Mouse (Mus musculus): ENCODE measurements around the gene Morf4l2. TPM values are rescaled to one million over a fixed set of nuclear protein-coding genes. Genes with fewer than 3 reads are reported as not detected.
A peak's percentile ranks its signal among the peaks of the same experiment; 100 is the strongest.

The Morf4l2 gene
- polyA plus RNA-seq (2015; fragmentation: Nextera tagmentation; extraction: Ambion mirVana), result 540 and 559 TPM in 2 replicates

DNA sequence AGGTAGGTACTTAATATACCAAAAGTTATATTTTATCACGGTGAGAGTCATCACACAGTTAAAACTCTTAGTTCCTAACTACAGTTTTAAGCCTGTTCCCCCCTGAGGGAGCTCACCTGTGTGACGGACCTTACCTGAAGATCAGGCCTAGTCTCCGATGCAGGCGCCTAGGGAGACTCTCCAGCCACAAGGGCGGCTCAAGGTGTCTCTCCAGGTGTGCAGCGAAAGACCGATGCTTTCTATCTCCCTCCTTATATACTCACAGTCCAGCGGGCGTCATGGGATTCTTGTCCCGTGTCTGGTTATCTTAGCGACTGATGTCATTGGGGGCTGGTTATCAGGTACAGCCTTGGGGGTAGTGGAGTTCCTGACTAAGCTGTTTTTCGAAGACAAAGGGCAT, at the start of gene Morf4l2:
TSS of gene Morf4l2 (minus strand) at position 232 of the 400 bp plus-strand sequence.
- H3K4me2 ChIP-seq, result peak within 1 kb of the TSS; percentile 54
- H3K27ac ChIP-seq, result peak within 1 kb of the TSS; percentile 89
- no peaks in the 10 kb centered on the region for H3K27me3 ChIP-seq
- H3K9ac ChIP-seq, result peak within 1 kb of the TSS; percentile 63; the same call in 1 of the 2 replicates
- ATAC-seq (ENCODE audit: low FRiP score), result no peak
- H3K4me3 ChIP-seq, result peak within 1 kb of the TSS; percentile 53
- 86% methylated on average over 12 of the region's 12 CpGs for WGBS
- H3K36me3 ChIP-seq, result no peaks in the 10 kb centered on the region
- H3K9me3 ChIP-seq, result no peaks in the 10 kb centered on the region
- peaks cover 6% of the 10 kb centered on the region for H3K4me1 ChIP-seq (replicated peaks)

GRCm38 (mm10) chrX:136789446-136789845, 46.0 kb upstream of the Morf4l2 start:
- Histone ChIP-seq H3K9me3 (no peaks in the 10 kb centered on the region), H3K4me1 (replicated peaks) (no peaks in the 10 kb centered on the region), H3K27me3 (no peaks in the 10 kb centered on the region), H3K36me3 (peaks cover 11% of the 10 kb centered on the region; the same call in 1 of the 2 replicates), H3K9ac (no peak overlapping the region), H3K4me2 (no peak overlapping the region), H3K27ac (no peak overlapping the region), H3K4me3 (no peak overlapping the region)
- no peak for ATAC-seq (ENCODE audit: low FRiP score)
- WGBS, result 89% methylated on average over 4 of the region's 4 CpGs

DNA sequence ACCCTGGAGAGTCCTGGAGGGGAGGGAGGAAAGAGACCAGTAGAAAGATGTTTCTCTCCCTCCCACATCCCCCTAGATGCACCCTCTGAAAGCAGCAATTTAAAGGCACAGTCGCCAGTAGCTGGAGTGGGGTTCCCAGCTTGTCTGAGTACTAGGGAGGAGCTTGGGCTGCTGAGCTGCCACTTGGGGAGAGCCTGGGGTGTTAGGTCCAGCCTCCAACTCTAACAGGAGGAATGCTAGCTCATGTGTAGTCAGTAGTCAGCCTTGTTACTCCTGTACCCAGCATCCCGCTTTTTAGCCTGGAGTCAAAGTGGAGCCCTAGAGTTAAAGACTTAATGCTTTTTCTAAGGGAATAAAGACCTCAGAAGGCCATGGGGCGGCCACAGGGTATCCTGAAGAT, 36.6 kb upstream of the Morf4l2 start, which contains the start of gene Glra4:
TSS of gene Glra4 (minus strand) at position 101 of the 400 bp plus-strand sequence.
- no peaks in the 10 kb centered on the region for H3K4me1 ChIP-seq (replicated peaks)
- WGBS, result 79% methylated on average over 3 of the region's 3 CpGs

GRCm38 (mm10) chrX:136779262-136779661, 35.8 kb upstream of the Morf4l2 start:
- Histone ChIP-seq H3K4me2 (no peak overlapping the region), H3K4me3 (no peak overlapping the region), H3K27ac (no peak overlapping the region), H3K9ac (no peak overlapping the region), H3K36me3 (no peaks in the 10 kb centered on the region), H3K27me3 (no peaks in the 10 kb centered on the region; the same call in 1 of the 2 replicates), H3K4me1 (replicated peaks) (no peaks in the 10 kb centered on the region), H3K9me3 (no peaks in the 10 kb centered on the region)
- WGBS, result 51% methylated on average over 2 of the region's 2 CpGs
- no peak for ATAC-seq (ENCODE audit: low FRiP score)

More for the DNA sequence above, 36.6 kb upstream of the Morf4l2 start, which contains the start of gene Glra4:
- H3K27me3 ChIP-seq, result no peaks in the 10 kb centered on the region; the same call in 1 of the 2 replicates
- no peak for ATAC-seq (ENCODE audit: low FRiP score)
- no peak within 1 kb of the TSS for H3K9ac ChIP-seq
- H3K4me3 ChIP-seq, result no peak within 1 kb of the TSS
- no peaks in the 10 kb centered on the region for H3K36me3 ChIP-seq
- no peak within 1 kb of the TSS for H3K27ac ChIP-seq
- H3K9me3 ChIP-seq, result no peaks in the 10 kb centered on the region
- H3K4me2 ChIP-seq, result no peak within 1 kb of the TSS

GRCm38 (mm10) chrX:136778046-136778445, 34.6 kb upstream of the Morf4l2 start:
- 72% methylated on average over 3 of the region's 3 CpGs for WGBS
- ATAC-seq (ENCODE audit: low FRiP score), result no peak
- Histone ChIP-seq H3K27ac (no peak overlapping the region), H3K4me1 (replicated peaks) (no peaks in the 10 kb centered on the region), H3K9ac (no peak overlapping the region), H3K4me3 (no peak overlapping the region), H3K9me3 (no peaks in the 10 kb centered on the region), H3K36me3 (no peaks in the 10 kb centered on the region), H3K27me3 (no peaks in the 10 kb centered on the region; the same call in 1 of the 2 replicates), H3K4me2 (no peak overlapping the region)

GRCm38 (mm10) chrX:136773035-136773434, 29.5 kb upstream of the Morf4l2 start:
- ATAC-seq (ENCODE audit: low FRiP score), result no peak
- Histone ChIP-seq H3K27ac (no peak overlapping the region), H3K27me3 (no peaks in the 10 kb centered on the region), H3K4me2 (no peak overlapping the region), H3K36me3 (no peaks in the 10 kb centered on the region), H3K4me1 (replicated peaks) (no peaks in the 10 kb centered on the region), H3K9me3 (no peaks in the 10 kb centered on the region), H3K4me3 (no peak overlapping the region), H3K9ac (no peak overlapping the region)
- 68% methylated on average over 1 of the region's 1 CpGs for WGBS

- Histone ChIP-seq H3K9ac (no peak overlapping the region), H3K9me3 (no peaks in the 10 kb centered on the region), H3K4me2 (no peak overlapping the region), H3K27ac (0 out of 2 replicates have a peak overlapping the region, but pooled peaks have one; percentile 3), H3K4me1 (replicated peaks) (no peaks in the 10 kb centered on the region), H3K27me3 (no peaks in the 10 kb centered on the region), H3K36me3 (no peaks in the 10 kb centered on the region; the same call in 1 of the 2 replicates), H3K4me3 (no peak overlapping the region)
- WGBS, result 75% methylated on average over 11 of the region's 11 CpGs
- peak; percentile 54; the same call in 1 of the 2 replicates for ATAC-seq (ENCODE audit: low FRiP score)
Measured at GRCm38 (mm10) chrX:136761103-136762074, 17.9 kb upstream of the Morf4l2 start.

- Histone ChIP-seq H3K9me3 (no peaks in the 10 kb centered on the region), H3K27me3 (no peaks in the 10 kb centered on the region), H3K4me3 (no peak overlapping the region), H3K36me3 (no peaks in the 10 kb centered on the region; the same call in 1 of the 2 replicates), H3K27ac (no peak overlapping the region), H3K4me2 (no peak overlapping the region), H3K4me1 (replicated peaks) (no peaks in the 10 kb centered on the region), H3K9ac (no peak overlapping the region)
- ATAC-seq (ENCODE audit: low FRiP score), result no peak
- 93% methylated on average over 3 of the region's 3 CpGs for WGBS
Measured at GRCm38 (mm10) chrX:136755464-136755863, 12.0 kb upstream of the Morf4l2 start.

GRCm38 (mm10) chrX:136749329-136749728, 5.8 kb upstream of the Morf4l2 start:
- WGBS, result 91% methylated on average over 4 of the region's 4 CpGs
- no peaks in the 10 kb centered on the region for H3K4me1 ChIP-seq (replicated peaks)
- H3K9me3 ChIP-seq, result no peaks in the 10 kb centered on the region
- H3K9ac ChIP-seq, result no peak overlapping the region
- ATAC-seq (ENCODE audit: low FRiP score), result no peak
- no peak overlapping the region for H3K27ac ChIP-seq
- H3K4me2 ChIP-seq, result no peak overlapping the region
- no peak overlapping the region for H3K4me3 ChIP-seq
- no peaks in the 10 kb centered on the region for H3K27me3 ChIP-seq
- H3K36me3 ChIP-seq, result no peaks in the 10 kb centered on the region

GRCm38 (mm10) chrX:136744663-136745062, 1.2 kb upstream of the Morf4l2 start:
- no peak for ATAC-seq (ENCODE audit: low FRiP score)
- Histone ChIP-seq H3K36me3 (no peaks in the 10 kb centered on the region), H3K9ac (no peak overlapping the region), H3K4me1 (replicated peaks) (no peaks in the 10 kb centered on the region), H3K9me3 (no peaks in the 10 kb centered on the region), H3K4me3 (no peak overlapping the region), H3K4me2 (no peak overlapping the region), H3K27ac (no peak overlapping the region), H3K27me3 (no peaks in the 10 kb centered on the region)
- WGBS, result 69% methylated on average over 8 of the region's 8 CpGs

DNA sequence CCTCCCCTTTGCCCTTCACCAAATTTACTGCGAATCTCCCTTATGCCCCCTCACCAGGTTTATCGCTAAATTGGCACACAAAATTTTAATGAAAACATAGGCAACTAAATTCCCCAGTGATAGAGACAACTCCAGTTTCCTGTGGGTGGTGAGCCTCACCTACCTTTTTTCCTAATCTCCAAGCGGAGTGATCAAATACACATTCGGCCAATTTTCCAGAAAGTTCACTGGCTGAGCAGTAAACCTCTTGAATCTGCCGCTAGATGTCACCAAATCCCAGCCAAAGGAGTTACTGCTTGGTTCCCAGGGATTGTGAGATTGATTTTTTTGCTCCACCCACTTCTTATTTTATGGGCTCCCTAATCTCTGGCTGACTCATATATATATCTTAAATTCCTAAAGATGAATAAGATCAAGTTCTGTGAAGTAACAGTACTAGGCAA, 808 bp downstream of the Morf4l2 start:
- ATAC-seq (ENCODE audit: low FRiP score), result no peak
- H3K27me3 ChIP-seq, result no peaks in the 10 kb centered on the region
- peaks cover 8% of the 10 kb centered on the region for H3K4me1 ChIP-seq (replicated peaks)
- no peaks in the 10 kb centered on the region for H3K9me3 ChIP-seq
- H3K27ac ChIP-seq, result peak overlapping the region; percentile 89
- H3K4me3 ChIP-seq, result peak overlapping the region; percentile 53
- peak overlapping the region; percentile 63; the same call in 1 of the 2 replicates for H3K9ac ChIP-seq
- WGBS, result 31% methylated on average over 5 of the region's 5 CpGs
- no peaks in the 10 kb centered on the region for H3K36me3 ChIP-seq
- peak overlapping the region; percentile 54 for H3K4me2 ChIP-seq

DNA sequence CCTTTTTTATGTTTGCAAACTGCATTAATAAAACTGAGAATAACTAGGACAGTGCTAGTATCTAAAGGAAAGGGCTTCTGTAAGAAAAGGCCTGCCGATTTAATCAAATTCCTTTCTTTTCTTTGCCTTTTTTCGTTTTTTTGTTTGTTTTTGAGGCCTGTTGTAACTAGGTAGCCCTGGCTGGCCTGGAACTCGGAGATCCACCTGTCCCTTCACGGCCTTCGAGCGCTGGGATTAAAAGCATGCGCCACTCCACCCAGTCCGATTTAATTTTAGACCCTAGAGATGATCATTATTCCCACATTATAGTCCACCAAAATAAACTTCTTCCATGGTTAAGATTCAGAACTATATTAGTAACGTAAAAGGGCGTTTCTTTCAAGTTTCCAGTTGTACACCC, 1.2 kb downstream of the Morf4l2 start:
- peak overlapping the region; percentile 53 for H3K4me3 ChIP-seq
- H3K27ac ChIP-seq, result peak overlapping the region; percentile 89
- WGBS, result 24% methylated on average over 10 of the region's 10 CpGs
- H3K36me3 ChIP-seq, result no peaks in the 10 kb centered on the region
- peak overlapping the region; percentile 54 for H3K4me2 ChIP-seq
- peak overlapping the region; percentile 63 for H3K9ac ChIP-seq
- H3K4me1 ChIP-seq (replicated peaks), result peaks cover 8% of the 10 kb centered on the region
- H3K9me3 ChIP-seq, result no peaks in the 10 kb centered on the region
- no peak for ATAC-seq (ENCODE audit: low FRiP score)
- H3K27me3 ChIP-seq, result no peaks in the 10 kb centered on the region

Data from hindbrain, embryonic 13.5 days (tissue).